Mouse (Mus musculus): ENCODE data around the gene Tsen15. TPM values are rescaled to one million over a fixed set of nuclear protein-coding genes. Genes with fewer than 3 reads are reported as not detected.

The Tsen15 gene
- 91.4 and 96.6 TPM in 2 replicates for polyA plus RNA-seq (2014; fragmentation: Nextera tagmentation; extraction: Ambion mirVana)

- DNase-seq (ENCODE audit: low spot score), result peak; percentile 84
- Histone ChIP-seq H3K27ac (replicated peaks; ENCODE audit: low read depth, low read length) (0 out of 2 replicates have a peak within 1 kb of the TSS, but pooled peaks have one; percentile 20), H3K4me2 (ENCODE audit: low read depth, low read length) (peak within 1 kb of the TSS; percentile 75), H3K27me3 (ENCODE audit: control insufficient read depth, insufficient read depth, low read length) (no peaks in the 10 kb centered on the region), H3K4me3 (ENCODE audit: low read depth, low read length) (peak within 1 kb of the TSS; percentile 87), H3K36me3 (replicated peaks; ENCODE audit: control insufficient read depth, insufficient read depth, low read depth, low read length) (no peaks in the 10 kb centered on the region), H3K9ac (replicated peaks; ENCODE audit: low read length) (peak within 1 kb of the TSS; percentile 83), H3K4me1 (ENCODE audit: control insufficient read depth, insufficient read depth, low read length) (no peaks in the 10 kb centered on the region), H3K9me3 (replicated peaks; ENCODE audit: control insufficient read depth, low read length) (no peaks in the 10 kb centered on the region)
- ATAC-seq (replicated peaks; ENCODE audit: insufficient number of reproducible peaks, low FRiP score, low TSS enrichment, low read depth), result peak; percentile 95
- under 1% methylated on average over 57 of the region's 57 CpGs for WGBS
These were observed at the start of gene Tsen15 for GRCm38 (mm10) chr1:152386188-152386835. Gene Tsen15 (minus strand): TSS chr1:152386688.

DNA sequence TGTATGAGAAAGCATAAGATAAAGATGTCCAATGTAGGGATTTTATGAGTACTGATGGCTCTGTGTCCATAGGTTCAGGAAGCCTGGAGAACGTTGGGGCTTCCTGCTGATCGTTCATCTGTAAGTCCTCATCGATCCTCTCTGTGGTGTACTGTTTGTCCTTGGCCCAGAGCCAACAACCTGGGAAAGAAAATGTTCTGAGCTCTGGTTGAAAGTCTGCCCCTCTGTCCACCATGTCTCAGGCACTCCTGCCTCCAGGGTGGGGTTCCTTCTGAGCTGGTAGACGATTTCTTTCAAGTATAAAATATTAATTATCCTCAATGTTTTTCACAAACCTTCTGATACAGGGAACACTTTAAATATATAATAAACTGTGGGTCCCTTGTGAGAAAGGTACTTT is 47.7 kb upstream of the Tsen15 start:
- ATAC-seq (replicated peaks; ENCODE audit: insufficient number of reproducible peaks, low FRiP score, low TSS enrichment, low read depth) (no peak), DNase-seq (ENCODE audit: low spot score) (no peak)
- H3K4me1 ChIP-seq (ENCODE audit: control insufficient read depth, insufficient read depth, low read length), result no peaks in the 10 kb centered on the region
- whole genome bisulfite sequencing, result 88% methylated on average over 4 of the region's 4 CpGs
- H3K27me3 ChIP-seq (ENCODE audit: control insufficient read depth, insufficient read depth, low read length), result no peaks in the 10 kb centered on the region
- no peak overlapping the region for H3K4me2 ChIP-seq (ENCODE audit: low read depth, low read length)
- H3K36me3 ChIP-seq (replicated peaks; ENCODE audit: control insufficient read depth, insufficient read depth, low read depth, low read length), result no peaks in the 10 kb centered on the region
- no peak overlapping the region for H3K27ac ChIP-seq (replicated peaks; ENCODE audit: low read depth, low read length)
- H3K4me3 ChIP-seq (ENCODE audit: low read depth, low read length), result no peak overlapping the region
- H3K9ac ChIP-seq (replicated peaks; ENCODE audit: low read length), result no peak overlapping the region
- no peaks in the 10 kb centered on the region for H3K9me3 ChIP-seq (replicated peaks; ENCODE audit: control insufficient read depth, low read length)

- Histone ChIP-seq H3K4me1 (ENCODE audit: control insufficient read depth, insufficient read depth, low read length) (no peaks in the 10 kb centered on the region), H3K27me3 (ENCODE audit: control insufficient read depth, insufficient read depth, low read length) (no peaks in the 10 kb centered on the region), H3K9me3 (replicated peaks; ENCODE audit: control insufficient read depth, low read length) (no peaks in the 10 kb centered on the region), H3K9ac (replicated peaks; ENCODE audit: low read length) (no peak overlapping the region), H3K4me2 (ENCODE audit: low read depth, low read length) (no peak overlapping the region), H3K4me3 (ENCODE audit: low read depth, low read length) (no peak overlapping the region), H3K27ac (replicated peaks; ENCODE audit: low read depth, low read length) (no peak overlapping the region), H3K36me3 (replicated peaks; ENCODE audit: control insufficient read depth, insufficient read depth, low read depth, low read length) (no peaks in the 10 kb centered on the region)
- no peak for ATAC-seq (replicated peaks; ENCODE audit: insufficient number of reproducible peaks, low FRiP score, low TSS enrichment, low read depth)
- DNase-seq (ENCODE audit: low spot score), result no peak
- WGBS, result 86% methylated on average over 7 of the region's 7 CpGs
These were observed 43.3 kb upstream of the Tsen15 start for GRCm38 (mm10) chr1:152429805-152430204.

GRCm38 (mm10) chr1:152427912-152428581 is 41.6 kb upstream of the Tsen15 start:
- H3K27ac ChIP-seq (replicated peaks; ENCODE audit: low read depth, low read length), result no peak overlapping the region
- H3K36me3 ChIP-seq (replicated peaks; ENCODE audit: control insufficient read depth, insufficient read depth, low read depth, low read length), result no peaks in the 10 kb centered on the region
- no peaks in the 10 kb centered on the region for H3K9me3 ChIP-seq (replicated peaks; ENCODE audit: control insufficient read depth, low read length)
- H3K9ac ChIP-seq (replicated peaks; ENCODE audit: low read length), result no peak overlapping the region
- ATAC-seq (replicated peaks; ENCODE audit: insufficient number of reproducible peaks, low FRiP score, low TSS enrichment, low read depth), result no peak
- H3K4me2 ChIP-seq (ENCODE audit: low read depth, low read length), result no peak overlapping the region
- no peaks in the 10 kb centered on the region for H3K4me1 ChIP-seq (ENCODE audit: control insufficient read depth, insufficient read depth, low read length)
- H3K4me3 ChIP-seq (ENCODE audit: low read depth, low read length), result no peak overlapping the region
- 69% methylated on average over 12 of the region's 12 CpGs for WGBS
- DNase-seq (ENCODE audit: low spot score), result no peak
- no peaks in the 10 kb centered on the region for H3K27me3 ChIP-seq (ENCODE audit: control insufficient read depth, insufficient read depth, low read length)

- ATAC-seq (replicated peaks; ENCODE audit: insufficient number of reproducible peaks, low FRiP score, low TSS enrichment, low read depth), result no peak
- no peak for DNase-seq (ENCODE audit: low spot score)
- 82% methylated on average over 3 of the region's 3 CpGs for WGBS
These were observed 36.6 kb upstream of the Tsen15 start for GRCm38 (mm10) chr1:152423052-152423451.

DNA sequence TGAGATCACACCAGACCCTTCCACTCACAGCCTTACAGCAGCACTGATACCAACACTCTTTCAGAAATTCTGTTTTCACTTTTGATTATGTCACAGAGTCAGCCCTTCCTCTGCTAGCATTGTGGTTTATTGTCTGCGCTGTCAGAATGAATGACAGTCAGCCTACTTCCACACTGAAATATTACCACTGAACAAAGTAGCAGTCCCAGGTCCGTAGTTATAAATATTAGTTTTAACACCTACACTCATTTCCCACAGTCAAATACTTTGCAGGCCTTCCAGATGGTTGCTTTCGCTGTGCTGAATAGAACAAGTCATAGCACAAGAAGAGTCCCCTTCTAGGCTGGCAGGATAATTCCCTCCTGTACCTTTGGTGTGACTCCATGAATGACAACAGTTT is 35.8 kb upstream of the Tsen15 start:
- WGBS, result 81% methylated on average over 3 of the region's 3 CpGs
- DNase-seq (ENCODE audit: low spot score), result no peak
- ATAC-seq (replicated peaks; ENCODE audit: insufficient number of reproducible peaks, low FRiP score, low TSS enrichment, low read depth), result no peak
- Histone ChIP-seq H3K9me3 (replicated peaks; ENCODE audit: control insufficient read depth, low read length) (no peaks in the 10 kb centered on the region), H3K27ac (replicated peaks; ENCODE audit: low read depth, low read length) (no peak overlapping the region), H3K4me3 (ENCODE audit: low read depth, low read length) (no peak overlapping the region), H3K36me3 (replicated peaks; ENCODE audit: control insufficient read depth, insufficient read depth, low read depth, low read length) (no peaks in the 10 kb centered on the region), H3K4me1 (ENCODE audit: control insufficient read depth, insufficient read depth, low read length) (no peaks in the 10 kb centered on the region), H3K4me2 (ENCODE audit: low read depth, low read length) (no peak overlapping the region), H3K27me3 (ENCODE audit: control insufficient read depth, insufficient read depth, low read length) (no peaks in the 10 kb centered on the region), H3K9ac (replicated peaks; ENCODE audit: low read length) (no peak overlapping the region)

More at GRCm38 (mm10) chr1:152423052-152423451, 36.6 kb upstream of the Tsen15 start:
- no peak overlapping the region for H3K4me3 ChIP-seq (ENCODE audit: low read depth, low read length)
- no peak overlapping the region for H3K4me2 ChIP-seq (ENCODE audit: low read depth, low read length)
- no peaks in the 10 kb centered on the region for H3K4me1 ChIP-seq (ENCODE audit: control insufficient read depth, insufficient read depth, low read length)
- H3K9me3 ChIP-seq (replicated peaks; ENCODE audit: control insufficient read depth, low read length), result no peaks in the 10 kb centered on the region
- H3K27ac ChIP-seq (replicated peaks; ENCODE audit: low read depth, low read length), result no peak overlapping the region
- no peak overlapping the region for H3K9ac ChIP-seq (replicated peaks; ENCODE audit: low read length)
- H3K27me3 ChIP-seq (ENCODE audit: control insufficient read depth, insufficient read depth, low read length), result no peaks in the 10 kb centered on the region
- H3K36me3 ChIP-seq (replicated peaks; ENCODE audit: control insufficient read depth, insufficient read depth, low read depth, low read length), result no peaks in the 10 kb centered on the region

DNA sequence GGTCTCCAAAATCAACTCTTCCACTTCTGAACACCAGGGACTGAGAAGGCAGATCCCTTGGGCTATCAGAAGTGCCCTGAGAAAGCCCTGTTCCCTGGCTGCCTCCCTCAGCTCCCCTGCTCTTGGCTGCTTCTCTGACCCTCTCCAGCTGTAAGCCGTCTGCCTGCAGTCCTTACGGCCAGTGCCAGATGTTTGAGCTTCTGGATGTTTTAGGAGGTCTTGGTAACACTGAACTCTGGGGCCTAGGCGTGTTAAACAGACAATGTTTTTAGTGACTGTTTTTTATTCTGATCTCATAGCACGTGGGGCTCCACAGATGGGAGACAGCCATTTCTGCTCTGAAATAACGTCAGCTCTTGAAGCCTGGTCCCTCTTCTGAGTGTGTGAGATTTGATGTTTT is 31.1 kb upstream of the Tsen15 start:
- Histone ChIP-seq H3K4me1 (ENCODE audit: control insufficient read depth, insufficient read depth, low read length) (no peaks in the 10 kb centered on the region), H3K27me3 (ENCODE audit: control insufficient read depth, insufficient read depth, low read length) (no peaks in the 10 kb centered on the region; the same call in 1 of the 2 replicates), H3K36me3 (replicated peaks; ENCODE audit: control insufficient read depth, insufficient read depth, low read depth, low read length) (no peaks in the 10 kb centered on the region), H3K4me2 (ENCODE audit: low read depth, low read length) (no peak overlapping the region), H3K4me3 (ENCODE audit: low read depth, low read length) (no peak overlapping the region), H3K9ac (replicated peaks; ENCODE audit: low read length) (no peak overlapping the region), H3K9me3 (replicated peaks; ENCODE audit: control insufficient read depth, low read length) (no peaks in the 10 kb centered on the region), H3K27ac (replicated peaks; ENCODE audit: low read depth, low read length) (no peak overlapping the region)
- 37% methylated on average over 5 of the region's 5 CpGs for WGBS
- ATAC-seq (replicated peaks; ENCODE audit: insufficient number of reproducible peaks, low FRiP score, low TSS enrichment, low read depth) (no peak), DNase-seq (ENCODE audit: low spot score) (peak; percentile 33)

DNA sequence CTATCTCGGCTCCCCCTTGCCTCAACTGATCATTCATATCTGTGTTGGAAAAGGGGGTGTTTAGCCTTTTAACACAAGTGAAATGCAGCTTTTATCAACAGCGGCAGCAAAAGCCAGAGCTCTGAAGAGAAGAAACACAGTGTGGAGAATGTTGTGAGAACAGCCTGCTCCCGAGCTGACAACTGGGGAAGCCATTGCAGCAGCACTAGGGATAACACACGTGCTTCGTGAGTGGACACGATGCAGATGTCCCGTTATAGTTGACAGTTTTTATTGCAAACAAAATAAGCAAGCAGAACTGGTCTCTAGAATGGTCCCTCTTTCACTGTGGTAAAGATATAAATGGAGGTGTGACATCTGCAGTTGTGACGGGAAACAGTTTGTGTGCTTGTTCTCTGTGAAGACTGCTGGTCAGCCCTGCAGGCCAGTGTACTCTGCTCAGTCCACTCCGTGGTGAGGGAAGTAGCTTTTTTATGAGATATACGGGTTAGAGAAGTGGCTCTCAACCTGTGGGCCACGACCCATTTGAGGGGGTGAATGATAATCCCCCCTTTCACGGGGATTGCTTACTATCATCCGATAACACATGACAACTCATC is 29.9 kb upstream of the Tsen15 start:
- Histone ChIP-seq H3K9ac (replicated peaks; ENCODE audit: low read length) (no peak overlapping the region), H3K4me1 (ENCODE audit: control insufficient read depth, insufficient read depth, low read length) (no peaks in the 10 kb centered on the region), H3K27ac (replicated peaks; ENCODE audit: low read depth, low read length) (no peak overlapping the region), H3K4me2 (ENCODE audit: low read depth, low read length) (no peak overlapping the region), H3K4me3 (ENCODE audit: low read depth, low read length) (no peak overlapping the region), H3K36me3 (replicated peaks; ENCODE audit: control insufficient read depth, insufficient read depth, low read depth, low read length) (no peaks in the 10 kb centered on the region), H3K27me3 (ENCODE audit: control insufficient read depth, insufficient read depth, low read length) (no peaks in the 10 kb centered on the region; the same call in 1 of the 2 replicates), H3K9me3 (replicated peaks; ENCODE audit: control insufficient read depth, low read length) (no peaks in the 10 kb centered on the region)
- ATAC-seq (replicated peaks; ENCODE audit: insufficient number of reproducible peaks, low FRiP score, low TSS enrichment, low read depth) (no peak), DNase-seq (ENCODE audit: low spot score) (no peak)
- WGBS, result 86% methylated on average over 13 of the region's 13 CpGs
